Mouse (Mus musculus) mammary gland, adult 2 months (tissue): Measurements from ENCODE around the gene Syn2. TPM values are rescaled to one million over a fixed set of nuclear protein-coding genes. Genes with fewer than 3 reads are reported as not detected.

Experiments used
- polyA plus RNA-seq: library from polyadenylated mRNA; depleted of rRNA; stranded (reverse); fragments of >200 nt; gene quantifications from 2 replicates; pipeline ENCODE4 v1.2.3, GENCODE M21; 2012; ENCODE audit warnings: low replicate concordance; rRNA removed

Gene Syn2
- polyA plus RNA-seq, result 26.3 and 40.1 TPM in 2 replicates

GRCm38 (mm10) chr6:115134501-115135331 is at the start of gene Syn2:
TSS of gene Syn2 (plus strand) at chr6:115134902.

GRCm38 (mm10) chr6:115227043-115227442 is 92.3 kb downstream of the Syn2 start, which contains the start of gene Gm17482:
TSS of gene Gm17482 (plus strand) at chr6:115227343.

GRCm38 (mm10) chr6:115252099-115252873 is 117.6 kb downstream of the Syn2 start, which contains the start of gene Timp4:
TSS of gene Timp4 (minus strand) at chr6:115252205.

Other genes starting within 250 kb of the Syn2 start
- gene Vgll4, start 164.9 kb upstream of the Syn2 start, polyA plus RNA-seq, result 66.2 and 88.1 TPM in 2 replicates
- gene Tamm41, start 97.0 kb upstream of the Syn2 start, polyA plus RNA-seq, result 19.5 and 27.8 TPM in 2 replicates
- gene Gm17482, start 92.4 kb downstream of the Syn2 start, polyA plus RNA-seq, result not detected in 2 replicates
- 36.6 and 39.4 TPM in 2 replicates for gene Timp4, start 117.3 kb downstream of the Syn2 start, polyA plus RNA-seq
- gene Pparg, start 226.0 kb downstream of the Syn2 start, polyA plus RNA-seq, result 99.8 and 199 TPM in 2 replicates